Mouse (Mus musculus) MEL (cell line): Measurements from ENCODE around the gene Wdr5. TPM values are rescaled to one million over a fixed set of nuclear protein-coding genes. Genes with fewer than 3 reads are reported as not detected.

Source experiments
- DNase-seq: peaks from one replicate; pipeline ENCODE4 v3.0.0; 2011; ENCODE audit warnings: low read depth, low spot score
- H3K27ac ChIP-seq: 2 replicates; pipeline ENCODE4 v1.5.1; 2012; ENCODE audit warnings: low read depth, mild to moderate bottlenecking, control low read depth, low read length, moderate library complexity; ENCODE audit not compliant: control insufficient read depth
- H3K27me3 ChIP-seq, 2 experiments: fragments of 150-350 bp in 1 of 2; sonication (generic) in 1 of 2; 2 replicates each; pipeline ENCODE4 v1.6.1; 2012; ENCODE audit warnings: low read length in 2 of 2, mild to moderate bottlenecking in 2 of 2, improper control_type of control experiment in 1 of 2, moderate library complexity in 1 of 2; ENCODE audit not compliant: insufficient read depth in 2 of 2, control insufficient read depth in 1 of 2
- H3K36me3 ChIP-seq, 2 experiments: 2 replicates each; pipeline ENCODE4 v1.6.1; 2012 to 2014; ENCODE audit warnings: low read length in 2 of 2, improper control_type of control experiment in 1 of 2, inconsistent platforms in 1 of 2, mild to moderate bottlenecking in 1 of 2; ENCODE audit not compliant: insufficient read depth in 2 of 2, control insufficient read depth in 1 of 2
- H3K4me1 ChIP-seq, 2 experiments: fragments of 150-350 bp in 1 of 2; sonication (generic) in 1 of 2; 2 replicates each; pipeline ENCODE4 v1.6.1; 2012; ENCODE audit warnings: low read length in 2 of 2, improper control_type of control experiment in 1 of 2, mild to moderate bottlenecking in 1 of 2; ENCODE audit not compliant: insufficient read depth in 2 of 2, control insufficient read depth in 1 of 2
- H3K4me3 ChIP-seq, 2 experiments: fragments of 150-350 bp in 1 of 2; sonication (generic) in 1 of 2; 2 replicates each; pipeline ENCODE4 v1.5.1; 2012; ENCODE audit warnings: low read depth in 2 of 2, low read length in 2 of 2, mild to moderate bottlenecking in 2 of 2, moderate library complexity in 2 of 2, control low read depth in 1 of 2, improper control_type of control experiment in 1 of 2; ENCODE audit not compliant: control insufficient read depth in 1 of 2, insufficient read depth in 1 of 2
- H3K79me2 ChIP-seq: 2 replicates; pipeline ENCODE4 v1.6.1; 2012; ENCODE audit warnings: mild to moderate bottlenecking, low read length, moderate library complexity; ENCODE audit not compliant: control insufficient read depth, poor library complexity, insufficient read depth
- H3K9ac ChIP-seq: 2 replicates; pipeline ENCODE4 v1.6.1; 2012; ENCODE audit warnings: low read depth, mild to moderate bottlenecking, control low read depth, low read length, moderate library complexity; ENCODE audit not compliant: control insufficient read depth, poor library complexity, severe bottlenecking
- H3K9me3 ChIP-seq: fragments of 150-350 bp; sonication (generic); replicated peaks from 2 replicates; pipeline ENCODE4 v1.6.1; 2012; ENCODE audit warnings: mild to moderate bottlenecking, low read length, improper control_type of control experiment, moderate library complexity; ENCODE audit not compliant: insufficient read depth
- CHD2 ChIP-seq: IDR thresholded peaks from 2 replicates; pipeline ENCODE4 v1.6.1; 2011; ENCODE audit warnings: low read length, improper control_type of control experiment
- EP300 ChIP-seq, 2 experiments: IDR thresholded peaks; 2 replicates each; pipeline ENCODE4 v1.6.1; 2011; ENCODE audit warnings: improper control_type of control experiment in 2 of 2, low read length in 2 of 2, low read depth in 1 of 2, mild to moderate bottlenecking in 1 of 2
- ETS1 ChIP-seq: IDR thresholded peaks from 2 replicates; pipeline ENCODE4 v1.6.1; 2012; ENCODE audit warnings: low read depth, mild to moderate bottlenecking, inconsistent platforms, low read length, improper control_type of control experiment, moderate library complexity
- GATA1 ChIP-seq: IDR thresholded peaks from 2 replicates; pipeline ENCODE4 v1.6.1; 2011; ENCODE audit warnings: low read depth, low read length, improper control_type of control experiment
- MAFK ChIP-seq: IDR thresholded peaks from 2 replicates; pipeline ENCODE4 v1.6.1; 2011; ENCODE audit warnings: low read depth, mild to moderate bottlenecking, low read length, improper control_type of control experiment, borderline replicate concordance
- MAZ ChIP-seq: IDR thresholded peaks from 2 replicates; pipeline ENCODE4 v1.6.1; 2012; ENCODE audit warnings: low read depth, mild to moderate bottlenecking, inconsistent platforms, low read length, improper control_type of control experiment
- MEF2A ChIP-seq: IDR thresholded peaks from 2 replicates; pipeline ENCODE4 v1.6.1; 2014; ENCODE audit warnings: low read depth, mild to moderate bottlenecking, inconsistent platforms, low read length, improper control_type of control experiment; ENCODE audit not compliant: poor library complexity, insufficient replicate concordance, severe bottlenecking; ENCODE audit errors: extremely low read depth
- MXI1 ChIP-seq: IDR thresholded peaks from 2 replicates; pipeline ENCODE4 v1.6.1; 2011; ENCODE audit warnings: mild to moderate bottlenecking, low read depth, low read length, improper control_type of control experiment
- POLR2A ChIP-seq, 2 experiments: IDR thresholded peaks; 2 replicates each; pipeline ENCODE4 v1.6.1; 2011 to 2012; ENCODE audit warnings: low read length in 2 of 2, mild to moderate bottlenecking in 2 of 2, control low read depth in 1 of 2, improper control_type of control experiment in 1 of 2, low read depth in 1 of 2, moderate library complexity in 1 of 2; ENCODE audit not compliant: control insufficient read depth in 1 of 2, insufficient read depth in 1 of 2, poor library complexity in 1 of 2
- SIN3A ChIP-seq: IDR thresholded peaks from 2 replicates; pipeline ENCODE4 v1.6.1; 2012; ENCODE audit warnings: low read length, improper control_type of control experiment, inconsistent platforms
- TAL1 ChIP-seq: IDR thresholded peaks from 2 replicates; pipeline ENCODE4 v1.6.1; 2012; ENCODE audit warnings: mild to moderate bottlenecking, inconsistent platforms, low read length, moderate library complexity, mixed read lengths
- TBP ChIP-seq: IDR thresholded peaks from 2 replicates; pipeline ENCODE4 v1.8.0; 2011; ENCODE audit warnings: low read depth, low read length, improper control_type of control experiment
- TCF12 ChIP-seq: IDR thresholded peaks from 2 replicates; pipeline ENCODE4 v1.6.1; 2014; ENCODE audit warnings: low read depth, mild to moderate bottlenecking, inconsistent platforms, low read length, improper control_type of control experiment, moderate library complexity
- USF2 ChIP-seq, 2 experiments: IDR thresholded peaks; 2 replicates each; pipeline ENCODE4 v1.6.1; 2011 to 2012; ENCODE audit warnings: improper control_type of control experiment in 2 of 2, low read length in 2 of 2, borderline replicate concordance in 1 of 2, inconsistent platforms in 1 of 2, low read depth in 1 of 2, mild to moderate bottlenecking in 1 of 2; ENCODE audit not compliant: insufficient read depth in 1 of 2
- polyA plus RNA-seq, 2 experiments: library from polyadenylated mRNA; stranded (reverse) in 1 of 2; unstranded in 1 of 2; fragments of >175 nt in 1 of 2; fragments of >200 nt in 1 of 2; gene quantifications; 2 replicates each; pipeline versions ENCODE4 v1.2.1 to v1.2.4; 2012; ENCODE audit warnings: low replicate concordance in 2 of 2, low read depth in 1 of 2; ENCODE audit not compliant: insufficient read length in 2 of 2, insufficient read depth in 1 of 2, missing spikeins in 1 of 2
- total RNA-seq: library from RNA; depleted of rRNA; stranded (reverse); fragments of 300-350 nt; gene quantifications from 2 replicates; pipeline ENCODE4 v1.2.3, GENCODE M21; 2012

Wdr5 gene
- total and polyA plus RNA-seq, 3 experiments = 78.3 to 96.9 TPM; not detected in 1

DNA sequence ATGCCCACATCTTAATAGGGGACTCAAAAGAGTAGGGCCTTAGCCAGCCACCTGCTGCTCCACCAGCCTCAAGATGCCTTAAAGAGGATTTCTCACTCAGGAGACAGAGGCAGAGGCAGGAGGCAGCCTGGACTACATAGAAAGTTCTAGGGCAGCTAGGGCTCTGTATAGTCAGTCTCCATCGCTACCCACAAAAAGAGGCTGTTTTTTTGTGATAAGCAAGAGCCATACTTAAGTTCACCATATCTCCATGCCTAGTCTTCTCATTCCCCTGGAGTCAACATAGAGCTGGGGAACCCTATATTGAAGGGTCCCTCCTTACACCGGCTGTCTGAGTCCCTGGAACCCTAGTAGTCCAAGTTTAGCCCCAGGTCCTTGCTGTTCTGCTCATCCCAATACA is 44.4 kb upstream of the Wdr5 start:
- no peak overlapping the region for H3K4me3 ChIP-seq
- H3K9ac ChIP-seq = no peak overlapping the region
- no peak overlapping the region; the same call in 1 of the 2 replicates for H3K27ac ChIP-seq

DNA sequence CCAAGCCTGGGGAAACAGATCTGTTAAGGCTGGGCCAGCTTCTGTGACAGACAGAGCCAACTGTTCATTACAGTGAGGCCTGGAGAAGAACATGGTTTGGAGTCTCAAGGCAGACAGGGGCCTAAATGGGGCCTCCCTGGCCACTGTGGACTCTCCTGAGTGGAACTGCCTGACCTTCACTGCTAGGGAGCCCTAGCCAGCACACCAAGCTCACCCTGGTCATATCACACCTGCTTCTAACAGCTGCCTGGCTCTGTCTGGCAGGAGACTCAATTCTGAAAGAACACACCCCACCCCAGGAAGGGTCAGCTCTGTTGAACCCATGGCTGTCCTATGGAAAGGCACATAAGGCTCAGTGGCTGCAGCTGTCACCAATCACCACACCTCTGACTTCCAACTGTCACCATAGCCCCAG is 43.8 kb upstream of the Wdr5 start:
- Histone ChIP-seq H3K4me1 (peaks cover 15 to 28% of the 10 kb centered on the region in 2 experiments), H3K36me3 (peaks cover 6 to 13% of the 10 kb centered on the region in 2 experiments; a peak in 3 of 4 replicates), H3K9me3 (no peaks in the 10 kb centered on the region), H3K9ac (no peak overlapping the region), H3K27me3 (no peaks in the 10 kb centered on the region), H3K27ac (no peak overlapping the region; the same call in 1 of the 2 replicates), H3K79me2 (peaks cover 65% of the 10 kb centered on the region), H3K4me3 (no peak overlapping the region)
- no peak for DNase-seq
- no peak for TF ChIP-seq MAFK
- TF ChIP-seq EP300 (IDR thresholded peaks at IDR 0.05; ENCODE audit: low read depth in 1 of 2, low read length in 2 of 2) = no peak
- no peak for TF ChIP-seq ETS1
- TF ChIP-seq MAZ = no peak
- no peak for TF ChIP-seq SIN3A
- TF ChIP-seq POLR2A (IDR thresholded peaks at IDR 0.05; ENCODE audit: control insufficient read depth in 1 of 2, insufficient read depth in 1 of 2, low read depth in 1 of 2, low read length in 2 of 2, poor library complexity in 1 of 2) = no peak
- TF ChIP-seq MXI1 = no peak
- no peak for TF ChIP-seq TBP
- no peak for TF ChIP-seq MEF2A
- no peak for TF ChIP-seq CHD2

More for the DNA sequence above, 44.4 kb upstream of the Wdr5 start:
- TF ChIP-seq TCF12 (peak; percentile 52; the same call in 1 of the 2 replicates), TBP (0 out of 2 replicates have a peak, but pooled peaks have one; percentile 14), TAL1 (peak; percentile 83), GATA1 (0 out of 2 replicates have a peak, but pooled peaks have one; percentile 27), EP300 (IDR thresholded peaks at IDR 0.05; ENCODE audit: low read depth in 1 of 2, low read length in 2 of 2) (peak; percentile 51 to 59; a peak in 3 of 4 replicates), USF2 (IDR thresholded peaks at IDR 0.05; ENCODE audit: borderline replicate concordance in 1 of 2, insufficient read depth in 1 of 2, low read depth in 1 of 2, low read length in 2 of 2) (no peak)
- no peaks in the 10 kb centered on the region for H3K27me3 ChIP-seq
- H3K36me3 ChIP-seq = peaks cover 6 to 13% of the 10 kb centered on the region in 2 experiments; a peak in 3 of 4 replicates
- peak; percentile 68 for DNase-seq
- H3K79me2 ChIP-seq = peaks cover 65% of the 10 kb centered on the region
- peaks cover 15 to 28% of the 10 kb centered on the region in 2 experiments for H3K4me1 ChIP-seq
- no peaks in the 10 kb centered on the region for H3K9me3 ChIP-seq
